Mouse (Mus musculus) embryonic facial prominence, embryonic 12.5 days (tissue): ENCODE results near the gene Tmem106c. TPM values are rescaled to one million over a fixed set of nuclear protein-coding genes. Genes with fewer than 3 reads are reported as not detected.

Experiments
- ATAC-seq: fragments of 200-750 bp; cut with Nextera tagmentation; 2 replicates; pipeline ENCODE4 v1.8.0; 2017; ENCODE audit not compliant: insufficient number of reproducible peaks, insufficient read depth, low FRiP score, low TSS enrichment
- H3K27ac ChIP-seq: fragments of 300-500 bp; sonication (generic); 2 replicates; pipeline ENCODE4 v1.5.1; 2016; ENCODE audit warnings: mild to moderate bottlenecking
- H3K27me3 ChIP-seq: fragments of 300-500 bp; sonication (generic); 2 replicates; pipeline ENCODE4 v1.6.1; 2016; ENCODE audit warnings: mild to moderate bottlenecking, moderate library complexity
- H3K36me3 ChIP-seq: fragments of 300-500 bp; sonication (generic); 2 replicates; pipeline ENCODE4 v1.6.1; 2016; ENCODE audit warnings: mild to moderate bottlenecking
- H3K4me1 ChIP-seq: fragments of 300-500 bp; sonication (generic); 2 replicates; pipeline ENCODE4 v1.6.1; 2016
- H3K4me2 ChIP-seq: fragments of 300-500 bp; sonication (generic); replicated peaks from 2 replicates; pipeline ENCODE4 v1.6.1; 2016; ENCODE audit warnings: mild to moderate bottlenecking, moderate library complexity
- H3K4me3 ChIP-seq: fragments of 300-500 bp; sonication (generic); 2 replicates; pipeline ENCODE4 v1.5.1; 2016; ENCODE audit warnings: mild to moderate bottlenecking
- H3K9ac ChIP-seq: fragments of 300-500 bp; sonication (generic); 2 replicates; pipeline ENCODE4 v1.6.1; 2016; ENCODE audit warnings: mild to moderate bottlenecking, moderate library complexity
- H3K9me3 ChIP-seq: fragments of 300-500 bp; sonication (generic); 2 replicates; pipeline ENCODE4 v1.6.1; 2016; ENCODE audit warnings: mild to moderate bottlenecking, moderate library complexity
- WGBS: fragments of 180-500 bp; shearing (Covaris S2); methylation state at CpG from one replicate; pipeline ENCODE4 v1.1.7; 2016; 5-methylcytosine and 5-hydroxymethylcytosine counted together
- polyA plus RNA-seq: library from polyadenylated mRNA; unstranded; fragments of >200 nt; fragmentation: Nextera tagmentation; extraction: Ambion mirVana; gene quantifications from 2 replicates; pipeline ENCODE4 v1.2.1, GENCODE M21; 2016

Gene Tmem106c
- polyA plus RNA-seq, result 35.9 and 37.6 TPM in 2 replicates

GRCm38 (mm10) chr15:97963989-97964835 lies at the start of gene Tmem106c:
Gene Tmem106c (plus strand): TSS chr15:97964200.
- Histone ChIP-seq H3K4me3 (peak within 1 kb of the TSS; percentile 56), H3K9ac (peak within 1 kb of the TSS; percentile 65), H3K36me3 (no peaks in the 10 kb centered on the region), H3K9me3 (no peaks in the 10 kb centered on the region), H3K27me3 (no peaks in the 10 kb centered on the region), H3K27ac (peak within 1 kb of the TSS; percentile 61), H3K4me2 (peak within 1 kb of the TSS; percentile 84), H3K4me1 (0 out of 2 replicates have a peak, but pooled peaks cover 8% of the 10 kb centered on the region)
- under 1% methylated on average over 67 of the region's 67 CpGs for WGBS
- peak; percentile 88 for ATAC-seq

- Histone ChIP-seq H3K4me1 (peaks cover 7% of the 10 kb centered on the region; the same call in 1 of the 2 replicates), H3K27ac (no peak overlapping the region), H3K9ac (no peak overlapping the region), H3K4me2 (peak overlapping the region; percentile 9; the same call in 1 of the 2 replicates), H3K36me3 (no peaks in the 10 kb centered on the region), H3K9me3 (no peaks in the 10 kb centered on the region), H3K27me3 (0 out of 2 replicates have a peak, but pooled peaks cover 7% of the 10 kb centered on the region), H3K4me3 (no peak overlapping the region)
- ATAC-seq, result no peak
- whole genome bisulfite sequencing, result 17% methylated on average over 9 of the region's 9 CpGs
Observed at GRCm38 (mm10) chr15:97914331-97914747, 49.7 kb upstream of the Tmem106c start.

GRCm38 (mm10) chr15:97917994-97918393 lies 46.0 kb upstream of the Tmem106c start:
- ATAC-seq, result no peak
- H3K4me3 ChIP-seq, result no peak overlapping the region
- 81% methylated on average over 9 of the region's 9 CpGs for WGBS
- H3K9ac ChIP-seq, result no peak overlapping the region
- H3K9me3 ChIP-seq, result no peaks in the 10 kb centered on the region
- no peaks in the 10 kb centered on the region for H3K36me3 ChIP-seq
- peaks cover 7% of the 10 kb centered on the region; the same call in 1 of the 2 replicates for H3K4me1 ChIP-seq
- H3K27me3 ChIP-seq, result no peaks in the 10 kb centered on the region
- H3K27ac ChIP-seq, result no peak overlapping the region
- no peak overlapping the region for H3K4me2 ChIP-seq

- WGBS, result 88% methylated on average over 7 of the region's 7 CpGs
- Histone ChIP-seq H3K4me3 (no peak overlapping the region), H3K27me3 (no peaks in the 10 kb centered on the region), H3K4me1 (peaks cover 3% of the 10 kb centered on the region; the same call in 1 of the 2 replicates), H3K4me2 (no peak overlapping the region), H3K27ac (no peak overlapping the region), H3K9me3 (no peaks in the 10 kb centered on the region), H3K9ac (no peak overlapping the region), H3K36me3 (no peaks in the 10 kb centered on the region)
- no peak for ATAC-seq
Observed at GRCm38 (mm10) chr15:97919217-97919616, 44.8 kb upstream of the Tmem106c start.

GRCm38 (mm10) chr15:97920306-97920705 lies 43.7 kb upstream of the Tmem106c start:
- Histone ChIP-seq H3K27ac (no peak overlapping the region), H3K36me3 (no peaks in the 10 kb centered on the region), H3K4me2 (no peak overlapping the region), H3K27me3 (no peaks in the 10 kb centered on the region), H3K9me3 (no peaks in the 10 kb centered on the region), H3K9ac (no peak overlapping the region), H3K4me3 (no peak overlapping the region), H3K4me1 (no peaks in the 10 kb centered on the region)
- ATAC-seq, result no peak
- WGBS, result 69% methylated on average over 5 of the region's 5 CpGs

GRCm38 (mm10) chr15:97921796-97922195 lies 42.2 kb upstream of the Tmem106c start:
- no peak overlapping the region for H3K9ac ChIP-seq
- H3K27ac ChIP-seq, result no peak overlapping the region
- H3K27me3 ChIP-seq, result no peaks in the 10 kb centered on the region
- WGBS, result 94% methylated on average over 9 of the region's 9 CpGs
- ATAC-seq, result no peak
- no peak overlapping the region for H3K4me3 ChIP-seq
- no peaks in the 10 kb centered on the region for H3K36me3 ChIP-seq
- no peaks in the 10 kb centered on the region for H3K9me3 ChIP-seq
- H3K4me1 ChIP-seq, result no peaks in the 10 kb centered on the region
- no peak overlapping the region for H3K4me2 ChIP-seq

GRCm38 (mm10) chr15:97922421-97922820 lies 41.6 kb upstream of the Tmem106c start:
- no peaks in the 10 kb centered on the region for H3K27me3 ChIP-seq
- no peaks in the 10 kb centered on the region for H3K36me3 ChIP-seq
- no peak overlapping the region for H3K9ac ChIP-seq
- no peaks in the 10 kb centered on the region for H3K9me3 ChIP-seq
- H3K4me3 ChIP-seq, result no peak overlapping the region
- H3K4me1 ChIP-seq, result no peaks in the 10 kb centered on the region
- H3K27ac ChIP-seq, result no peak overlapping the region
- no peak overlapping the region for H3K4me2 ChIP-seq
- WGBS, result 90% methylated on average over 2 of the region's 2 CpGs
- ATAC-seq, result no peak

GRCm38 (mm10) chr15:97927018-97927417 lies 37.0 kb upstream of the Tmem106c start:
- Histone ChIP-seq H3K27me3 (no peaks in the 10 kb centered on the region), H3K4me2 (no peak overlapping the region), H3K4me1 (no peaks in the 10 kb centered on the region), H3K4me3 (no peak overlapping the region), H3K9ac (no peak overlapping the region), H3K27ac (no peak overlapping the region), H3K36me3 (no peaks in the 10 kb centered on the region), H3K9me3 (no peaks in the 10 kb centered on the region)
- no peak for ATAC-seq
- 59% methylated on average over 4 of the region's 4 CpGs for WGBS

GRCm38 (mm10) chr15:97927821-97928220 lies 36.2 kb upstream of the Tmem106c start:
- H3K27me3 ChIP-seq, result no peaks in the 10 kb centered on the region
- WGBS, result 77% methylated on average over 6 of the region's 6 CpGs
- no peak overlapping the region for H3K9ac ChIP-seq
- H3K4me1 ChIP-seq, result no peaks in the 10 kb centered on the region
- H3K4me3 ChIP-seq, result no peak overlapping the region
- no peaks in the 10 kb centered on the region for H3K9me3 ChIP-seq
- no peak overlapping the region for H3K4me2 ChIP-seq
- no peak for ATAC-seq
- H3K27ac ChIP-seq, result no peak overlapping the region
- no peaks in the 10 kb centered on the region for H3K36me3 ChIP-seq

GRCm38 (mm10) chr15:97929259-97929824 lies 34.7 kb upstream of the Tmem106c start:
- Histone ChIP-seq H3K4me2 (no peak overlapping the region), H3K36me3 (no peaks in the 10 kb centered on the region), H3K4me3 (no peak overlapping the region), H3K9me3 (no peaks in the 10 kb centered on the region), H3K4me1 (no peaks in the 10 kb centered on the region), H3K9ac (no peak overlapping the region), H3K27me3 (no peaks in the 10 kb centered on the region), H3K27ac (no peak overlapping the region)
- ATAC-seq, result no peak
- 68% methylated on average over 13 of the region's 13 CpGs for WGBS

GRCm38 (mm10) chr15:97932441-97932840 lies 31.6 kb upstream of the Tmem106c start:
- ATAC-seq, result no peak

GRCm38 (mm10) chr15:97938580-97938979 lies 25.4 kb upstream of the Tmem106c start:
- H3K4me1 ChIP-seq, result no peaks in the 10 kb centered on the region
- H3K36me3 ChIP-seq, result no peaks in the 10 kb centered on the region
- H3K27me3 ChIP-seq, result no peaks in the 10 kb centered on the region
- no peaks in the 10 kb centered on the region for H3K9me3 ChIP-seq
- H3K9ac ChIP-seq, result no peak overlapping the region
- no peak overlapping the region for H3K4me2 ChIP-seq
- no peak for ATAC-seq
- H3K27ac ChIP-seq, result no peak overlapping the region
- WGBS, result 60% methylated on average over 6 of the region's 6 CpGs
- no peak overlapping the region for H3K4me3 ChIP-seq

More at GRCm38 (mm10) chr15:97932441-97932840, 31.6 kb upstream of the Tmem106c start:
- Histone ChIP-seq H3K4me1 (no peaks in the 10 kb centered on the region), H3K9me3 (no peaks in the 10 kb centered on the region), H3K27ac (no peak overlapping the region), H3K9ac (no peak overlapping the region), H3K27me3 (no peaks in the 10 kb centered on the region), H3K36me3 (no peaks in the 10 kb centered on the region), H3K4me3 (no peak overlapping the region), H3K4me2 (no peak overlapping the region)
- WGBS, result 83% methylated on average over 12 of the region's 12 CpGs
